Mouse (Mus musculus) WW6 (cell line): ENCODE data around the gene Nlrp3.
"Not testable (repeated sequence)": the region's sequence is repeated elsewhere in the genome, so short reads cannot be mapped to it uniquely, and the experiment has no call there.

Experiments used
- DNase-seq: peaks from one replicate; pipeline ENCODE4 v3.0.0-alpha.2; 2013; ENCODE audit warnings: low read depth, low spot score

Nlrp3 gene

DNA sequence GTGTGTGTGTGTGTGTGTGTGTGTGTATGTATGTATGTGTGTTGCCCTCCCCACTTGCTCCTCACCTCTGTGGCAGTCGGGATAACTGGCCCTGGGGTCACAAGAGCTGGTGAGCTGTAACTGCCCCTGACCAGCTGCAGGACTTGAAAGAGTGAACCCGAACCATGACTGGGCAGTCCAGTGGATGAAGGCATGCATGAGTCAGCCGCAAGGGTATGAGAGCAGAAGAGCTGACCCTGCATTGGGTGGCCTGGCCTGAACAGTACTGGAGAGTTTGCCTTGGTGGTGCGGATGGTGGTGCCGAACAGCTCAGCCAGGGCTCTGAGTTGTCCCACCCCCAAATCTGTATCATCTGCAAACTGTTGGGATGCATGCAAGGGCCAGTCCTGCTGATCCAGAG is 9.8 kb upstream of the Nlrp3 start:
- DNase-seq = no peak

DNA sequence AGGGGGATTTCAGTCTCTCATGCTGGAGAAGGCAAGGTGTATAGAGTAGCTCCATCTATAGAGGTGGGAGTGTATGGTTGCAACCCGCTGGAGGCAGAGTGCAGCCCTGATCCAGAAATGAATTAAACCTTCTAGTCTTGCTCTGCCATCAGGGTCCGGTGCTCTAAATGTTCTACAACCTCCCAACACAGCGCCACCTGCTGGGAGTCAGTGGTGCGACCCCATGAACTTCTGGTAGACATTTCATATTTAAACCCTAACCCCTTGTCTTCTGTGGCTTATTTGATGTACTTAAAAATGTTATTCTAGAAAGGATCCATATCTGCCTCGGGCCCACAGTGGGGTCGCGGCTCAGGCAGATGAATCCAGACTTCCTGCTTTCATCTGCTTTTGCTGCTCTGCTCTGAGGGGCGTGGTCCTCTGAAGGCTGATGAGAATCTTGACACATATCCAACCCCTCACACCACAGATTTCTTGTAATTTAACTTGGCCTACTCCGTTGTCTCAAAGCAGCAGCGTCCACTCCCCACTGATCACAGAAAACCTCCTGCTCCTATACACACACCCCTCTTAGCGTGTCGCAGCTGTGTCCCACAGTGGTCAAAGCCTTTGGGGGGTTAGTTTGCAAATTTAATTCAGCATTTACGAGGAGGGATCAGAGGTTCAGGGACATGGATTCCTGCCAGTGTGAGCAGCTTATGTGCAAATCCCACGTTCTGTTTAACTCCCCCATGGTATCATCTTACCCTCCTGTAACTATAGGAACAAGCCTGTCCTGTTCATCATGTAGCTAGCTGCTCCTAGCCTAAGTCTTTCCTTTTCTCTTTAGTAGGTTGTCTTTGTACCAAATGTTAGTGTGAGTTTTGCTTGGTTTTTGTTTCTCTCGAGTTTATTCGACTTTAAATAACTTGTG is 3.9 kb upstream of the Nlrp3 start:
- peak; percentile 67 for DNase-seq

DNA sequence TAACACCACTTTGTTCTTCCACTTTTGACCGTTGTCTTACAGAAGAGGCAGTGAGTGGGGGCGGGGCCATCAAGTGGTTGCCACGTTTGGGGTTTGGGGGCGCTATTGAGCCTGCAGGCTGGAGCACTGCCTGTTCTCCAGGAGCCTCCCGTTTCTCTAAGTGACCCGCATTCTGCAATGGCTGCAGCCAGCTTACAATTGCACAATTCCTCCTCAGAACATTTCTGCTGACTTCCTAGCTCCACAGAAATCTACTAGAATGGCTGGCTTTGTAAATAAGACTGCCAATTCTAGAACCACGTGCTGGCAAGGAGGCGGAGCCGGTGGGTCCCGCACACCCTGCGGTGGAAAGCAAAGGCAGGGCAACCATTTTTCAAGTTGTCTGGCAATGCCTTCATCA is 3.0 kb upstream of the Nlrp3 start:
- peak; percentile 62 for DNase-seq

DNA sequence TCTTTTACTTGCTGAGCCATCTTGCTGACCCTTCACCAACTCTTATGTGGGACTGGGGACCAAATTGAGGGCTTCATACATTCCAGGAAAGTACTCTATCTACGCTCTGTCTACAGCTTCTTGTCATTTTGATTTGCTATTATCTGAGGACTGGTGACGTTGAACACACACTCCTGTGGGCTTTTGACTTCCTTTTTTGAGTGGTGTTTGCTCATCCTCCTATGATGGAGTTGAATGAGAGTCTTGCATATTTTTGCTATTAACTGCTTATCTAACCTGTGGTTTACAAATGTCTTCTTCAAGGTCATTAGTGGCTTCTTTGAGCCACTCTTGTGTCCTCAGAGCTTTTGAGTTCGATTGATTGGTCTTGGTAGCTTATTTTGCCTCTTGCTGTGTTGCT is 1.2 kb upstream of the Nlrp3 start:
- no peak for DNase-seq

DNA sequence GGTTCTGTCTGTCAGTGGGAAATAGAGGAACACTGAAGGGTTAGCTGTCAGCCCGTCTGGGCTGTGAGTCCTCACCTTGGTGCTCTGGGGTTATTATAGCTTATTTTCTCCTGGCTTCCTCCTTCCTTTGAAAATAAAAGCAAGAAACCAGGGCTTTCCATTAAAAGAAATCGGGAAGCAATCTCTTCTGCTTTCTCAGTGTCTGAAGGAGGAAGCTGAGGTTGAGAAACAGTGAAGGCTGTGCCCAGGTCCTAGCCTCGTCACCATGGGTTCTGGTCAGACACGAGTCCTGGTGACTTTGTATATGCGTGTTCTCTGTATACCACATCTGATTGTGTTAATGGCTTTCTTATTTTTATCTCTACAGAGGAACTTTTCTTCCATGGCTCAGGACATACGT is 1.1 kb downstream of the Nlrp3 start:
- DNase-seq = no peak

DNA sequence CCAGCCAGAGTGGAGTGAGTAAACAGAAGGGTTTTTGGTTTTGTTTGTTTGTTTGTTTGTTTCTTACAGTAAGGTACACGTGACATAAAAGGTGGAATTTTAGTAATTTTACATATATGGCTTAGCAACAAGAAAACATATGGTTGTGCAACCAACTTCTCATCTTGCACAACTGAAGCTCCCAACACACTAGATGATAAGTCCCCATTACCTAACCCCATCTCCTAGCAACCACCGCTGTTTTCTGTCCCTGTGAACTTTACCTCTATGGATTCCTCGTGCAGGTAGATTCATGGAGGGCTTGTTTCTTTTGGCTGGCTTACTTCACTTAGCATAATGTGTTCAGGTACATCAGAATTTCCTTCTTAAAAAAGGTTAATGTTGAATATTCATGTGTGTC is 2.0 kb downstream of the Nlrp3 start:
- no peak for DNase-seq

DNA sequence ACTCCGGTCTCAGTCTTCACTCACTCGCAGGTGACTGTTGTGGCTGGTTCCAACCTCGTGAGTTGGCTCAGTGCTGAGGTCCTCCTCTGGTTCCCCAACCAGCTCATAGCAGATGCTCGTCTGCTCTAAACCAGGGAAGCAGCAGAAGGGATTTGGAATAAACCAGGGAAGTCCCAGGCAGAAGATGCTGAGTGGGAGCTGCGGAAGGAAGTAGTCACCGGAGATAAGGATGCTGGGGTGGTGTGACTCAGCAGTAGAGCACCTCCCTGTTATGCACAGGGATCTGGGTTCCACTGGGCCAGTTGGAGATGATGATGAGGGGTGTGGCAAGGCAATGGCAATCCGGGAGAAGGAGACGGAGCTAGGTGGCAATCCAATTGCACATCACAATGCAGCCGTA is 2.6 kb downstream of the Nlrp3 start:
- DNase-seq = no peak

DNA sequence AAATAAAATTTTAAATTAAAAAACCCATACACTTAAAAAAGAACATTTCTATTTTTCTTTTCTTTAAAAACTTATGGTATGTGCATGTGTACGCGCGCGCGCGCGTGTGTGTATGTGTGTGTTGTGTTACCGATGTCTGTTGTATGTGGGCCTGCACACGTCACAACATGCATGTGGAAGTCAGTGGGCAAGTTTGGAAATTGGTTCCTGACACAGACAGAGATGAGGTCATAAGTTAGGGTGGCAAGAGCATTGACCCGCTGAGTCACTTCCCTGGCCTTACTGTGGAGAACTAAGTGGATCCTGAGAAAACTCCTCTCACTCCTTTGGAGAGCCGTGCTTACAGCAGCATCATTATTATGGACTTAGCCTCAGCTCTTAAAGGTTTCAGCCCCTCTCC is 12.8 kb downstream of the Nlrp3 start:
- no peak for DNase-seq

DNA sequence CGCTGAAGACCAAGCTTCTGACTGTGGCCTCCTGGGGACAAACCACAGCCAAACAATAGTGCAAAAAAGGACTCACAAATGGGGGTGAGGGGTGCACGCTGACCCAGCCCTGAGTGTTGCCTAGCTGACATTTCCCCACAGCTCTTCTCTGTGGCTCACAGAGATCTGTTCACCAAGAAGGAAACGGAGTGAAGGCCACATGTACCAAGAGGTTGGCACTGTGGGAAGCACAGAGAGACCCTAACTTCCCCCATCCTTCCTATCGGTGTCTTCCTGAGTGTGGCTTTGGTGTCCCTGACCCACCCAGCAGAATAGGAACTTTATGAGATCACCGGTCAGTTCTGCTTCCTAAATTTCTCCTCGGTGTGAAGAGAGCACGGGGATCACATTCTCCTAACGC is 13.2 kb downstream of the Nlrp3 start:
- DNase-seq = no peak

DNA sequence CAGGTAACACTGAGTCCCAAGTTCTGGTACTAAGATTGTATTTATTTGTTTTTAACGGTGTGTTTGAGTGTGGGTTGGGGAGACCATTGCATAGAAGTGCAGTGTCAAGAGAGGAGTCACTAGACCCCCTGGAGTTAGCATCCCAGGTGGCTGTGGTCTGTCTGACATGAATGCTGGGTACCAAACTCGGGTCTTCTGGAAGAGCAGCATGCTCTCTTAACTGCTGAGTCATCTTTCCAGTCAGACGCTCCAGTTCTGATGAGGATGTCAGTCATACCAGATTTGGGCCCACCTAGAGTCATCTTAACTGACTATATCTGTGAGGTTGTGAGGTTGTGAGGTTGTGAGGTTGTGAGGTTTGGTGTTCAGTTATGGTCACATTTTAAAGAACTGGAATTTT is 19.5 kb downstream of the Nlrp3 start:
- no peak for DNase-seq

DNA sequence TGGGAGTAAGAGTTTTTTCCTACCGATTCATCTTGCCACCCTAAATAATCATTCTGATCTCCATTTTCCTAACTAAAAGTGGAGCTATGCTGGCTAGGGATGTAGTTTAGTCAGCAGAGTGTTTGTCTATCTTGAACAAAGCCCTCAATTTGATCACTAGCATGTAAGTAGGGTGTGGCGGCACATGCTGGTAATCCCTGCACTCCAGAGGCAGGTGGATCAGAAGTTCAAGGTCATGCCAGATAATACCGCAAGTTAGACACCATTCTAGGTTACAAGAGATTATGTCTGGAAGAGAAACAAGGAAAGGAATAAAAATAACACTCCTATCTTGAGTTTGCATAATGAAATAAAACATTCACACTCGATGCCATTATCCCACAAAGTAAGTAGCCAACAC is 21.0 kb downstream of the Nlrp3 start:
- no peak for DNase-seq

DNA sequence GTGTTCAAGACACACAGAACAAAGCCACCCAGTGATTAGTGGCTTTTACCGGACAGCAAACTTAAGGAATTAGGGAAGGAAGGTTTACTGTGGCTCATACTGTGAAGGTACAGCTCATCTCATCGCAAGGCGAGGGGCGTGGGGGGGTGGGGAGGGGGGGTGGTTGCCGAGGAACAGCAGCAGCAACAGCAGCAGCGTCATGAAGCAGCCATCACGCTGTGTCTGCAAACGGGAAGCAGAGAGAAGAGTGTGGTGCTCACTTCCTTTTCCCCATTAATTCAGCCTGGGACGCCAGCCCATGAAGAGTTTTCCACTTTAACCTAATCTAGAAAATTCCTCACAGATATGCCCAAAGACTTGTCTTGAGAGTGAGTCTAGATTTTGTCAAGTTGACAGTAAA is 21.5 kb downstream of the Nlrp3 start:
- DNase-seq = no peak

DNA sequence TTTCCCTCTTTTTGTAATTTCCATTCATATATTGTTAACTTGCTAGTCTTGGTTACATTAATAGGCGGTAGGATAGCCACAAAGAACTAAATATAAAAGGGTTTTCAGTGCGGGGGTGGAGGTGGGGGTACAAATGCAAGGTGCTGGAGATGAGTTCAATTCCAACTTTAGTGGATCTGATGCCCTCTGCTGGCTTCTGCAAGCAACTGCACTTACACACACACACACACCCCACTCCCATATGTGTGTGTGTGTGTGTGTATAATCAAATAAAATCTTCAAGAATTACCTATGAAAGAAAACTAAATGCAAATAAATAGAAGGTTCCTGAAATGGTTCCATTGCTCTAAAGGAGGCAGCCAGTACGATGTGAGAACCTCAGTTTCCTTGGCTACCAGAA is 27.9 kb downstream of the Nlrp3 start:
- no peak for DNase-seq

DNA sequence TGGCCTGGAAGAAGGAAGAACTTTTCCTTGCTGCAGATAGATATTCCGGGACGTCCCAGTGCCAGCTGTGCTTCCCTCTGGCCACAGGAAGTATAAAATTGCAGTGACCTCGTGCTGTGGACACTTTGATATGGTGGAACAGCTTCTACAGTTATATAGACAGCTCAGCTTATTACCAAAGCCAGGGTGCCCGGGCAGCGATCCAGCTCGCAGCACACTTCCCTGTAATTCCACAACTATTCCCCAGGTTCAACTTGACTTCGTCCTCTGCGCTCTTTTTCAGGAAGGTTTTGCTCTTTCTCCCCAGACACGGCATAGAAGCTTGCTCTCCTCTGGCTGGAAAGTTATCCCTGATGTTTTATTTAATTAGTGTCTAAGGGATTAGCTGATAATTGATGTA is 34.4 kb downstream of the Nlrp3 start:
- DNase-seq = no peak

DNA sequence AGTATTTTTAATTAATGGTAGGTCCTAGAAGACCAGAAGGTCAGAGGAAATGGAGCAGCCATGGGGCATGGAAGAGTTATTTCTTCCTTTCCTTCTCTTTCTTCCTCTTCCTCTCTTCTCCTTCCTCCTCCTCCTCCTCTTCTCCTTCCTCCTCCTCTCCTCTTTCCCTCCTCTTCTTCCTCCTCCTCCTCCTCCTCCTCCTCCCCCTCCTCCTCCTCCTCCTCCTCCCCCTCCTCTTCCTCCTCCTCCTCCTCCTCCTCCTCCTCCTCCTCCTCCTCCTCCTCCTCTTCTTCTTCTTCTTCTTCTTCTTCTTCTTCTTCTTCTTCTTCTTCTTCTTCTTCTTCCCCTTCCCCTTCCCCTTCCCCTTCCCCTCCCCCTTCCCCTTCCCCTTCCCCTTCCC is 34.8 kb downstream of the Nlrp3 start, which contains the start of gene Olfr222:
Gene Olfr222 (minus strand): TSS at position 101 of the 400 bp plus-strand sequence.
- not testable (repeated sequence) for DNase-seq

DNA sequence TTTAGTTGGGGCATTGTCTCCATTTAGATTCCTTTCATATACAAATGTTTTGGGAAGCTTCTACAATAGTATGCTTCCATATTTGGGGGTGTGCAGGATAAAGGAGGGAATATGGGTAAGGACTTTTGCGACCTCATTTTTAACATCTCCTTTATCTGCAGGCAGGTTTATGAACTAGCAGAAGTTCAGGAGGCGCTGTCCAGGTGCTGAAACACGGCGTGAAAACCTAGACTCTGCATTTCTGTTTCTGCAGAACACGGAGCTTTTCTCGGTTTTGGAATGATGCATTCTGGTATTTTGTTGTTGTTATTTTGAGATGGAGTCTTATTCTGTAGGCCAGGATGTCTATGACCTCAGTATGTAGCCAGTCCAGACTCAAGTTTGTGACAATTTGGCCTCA is 43.2 kb downstream of the Nlrp3 start:
- DNase-seq = no peak

DNA sequence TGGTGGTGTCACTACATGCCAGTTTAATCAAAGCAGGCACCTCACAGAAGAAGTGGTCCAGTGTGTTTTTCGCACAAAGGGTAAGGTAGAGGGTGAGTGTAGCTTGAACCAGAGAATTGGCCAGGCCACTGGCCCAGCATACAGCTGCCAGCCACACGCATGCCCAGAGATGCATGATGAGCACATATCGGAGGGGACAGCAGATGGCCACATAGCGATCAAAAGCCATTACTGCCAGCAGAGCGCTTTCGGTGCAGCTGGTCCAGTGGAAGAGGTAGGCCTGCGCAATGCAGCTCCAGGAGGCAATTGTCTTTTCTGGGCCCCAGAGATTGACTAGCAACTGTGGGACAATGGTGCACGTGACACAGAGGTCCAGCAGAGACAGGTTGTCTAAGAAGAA is 48.1 kb downstream of the Nlrp3 start:
- DNase-seq = no peak

DNA sequence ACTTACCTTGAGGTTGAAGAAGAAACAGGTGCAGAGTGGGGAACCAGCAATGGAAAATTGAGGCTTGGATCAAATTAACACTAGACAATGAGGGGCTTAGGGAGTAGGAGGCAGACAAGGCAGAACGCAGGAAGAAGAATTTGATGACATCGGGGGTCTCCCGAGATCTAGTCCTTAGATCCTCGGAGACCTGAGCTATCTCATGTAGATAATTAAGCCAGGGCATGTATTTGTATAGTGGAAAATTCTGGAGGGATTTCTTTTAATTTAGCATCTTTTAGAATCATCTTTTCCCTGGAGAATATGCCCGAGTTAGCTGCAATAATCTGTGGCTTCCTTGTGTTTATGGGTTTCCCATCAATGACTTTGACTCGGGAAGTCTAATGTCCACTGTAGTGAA is 51.8 kb downstream of the Nlrp3 start, which contains the start of gene Olfr223:
Gene Olfr223 (minus strand): TSS at position 101 of the 400 bp plus-strand sequence.
- no peak for DNase-seq

DNA sequence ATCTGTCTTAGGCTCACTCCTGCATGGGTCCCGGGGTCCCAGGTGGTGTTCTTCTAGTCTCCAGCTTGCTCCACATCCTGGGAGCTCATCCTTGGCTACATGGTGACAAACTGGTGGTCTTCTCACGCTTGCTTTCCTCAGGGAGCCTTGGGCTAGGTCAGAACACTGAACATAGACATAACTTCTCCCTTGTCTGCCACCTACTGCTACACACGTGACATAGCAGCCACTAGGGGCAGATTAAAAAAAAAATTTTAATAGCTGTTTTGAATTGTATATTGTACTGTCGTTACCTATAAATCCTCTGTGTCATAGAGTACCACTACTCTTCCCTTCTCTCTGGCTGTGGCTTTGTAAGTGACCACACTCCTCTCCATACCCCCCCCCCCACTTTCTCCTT is 54.7 kb downstream of the Nlrp3 start:
- DNase-seq = no peak

DNA sequence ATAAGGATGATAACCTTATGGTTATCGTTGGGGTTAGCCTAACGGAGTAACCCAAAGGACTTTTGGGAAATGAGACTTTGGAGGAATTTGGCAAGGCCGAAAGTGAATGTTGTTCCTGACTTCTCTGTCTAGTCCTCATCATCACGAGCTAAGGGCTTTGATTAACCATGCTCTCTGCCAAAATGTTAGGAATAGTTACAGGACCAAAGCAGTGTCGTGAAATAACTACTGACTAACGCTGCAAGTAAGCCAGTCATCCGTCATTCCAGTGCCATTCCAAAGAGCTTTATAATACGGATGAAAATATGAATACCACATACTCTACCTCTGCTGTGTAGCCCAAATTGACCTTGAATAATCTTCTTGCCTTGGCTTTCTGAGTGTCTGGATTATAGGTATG is 55.6 kb downstream of the Nlrp3 start:
- DNase-seq = no peak

DNA sequence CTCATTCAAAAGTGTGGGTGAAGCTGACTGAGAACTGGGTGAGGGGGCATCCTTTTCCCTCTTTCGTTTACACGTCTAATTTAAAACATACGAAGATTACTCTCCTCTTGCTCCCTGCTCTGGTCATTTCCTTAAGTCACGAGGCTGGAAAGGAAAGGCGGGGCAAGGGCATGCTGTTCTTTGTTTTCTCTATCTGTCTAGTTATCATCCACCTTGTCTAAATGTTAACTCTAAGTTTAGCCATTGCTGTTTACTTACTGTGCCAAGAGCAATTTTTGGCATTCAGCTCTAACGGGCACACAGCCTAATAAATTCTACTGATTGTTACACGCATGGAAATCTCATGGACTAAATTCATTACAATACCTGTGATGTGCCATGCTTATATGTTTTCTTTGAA is 57.8 kb downstream of the Nlrp3 start:
- DNase-seq = no peak

DNA sequence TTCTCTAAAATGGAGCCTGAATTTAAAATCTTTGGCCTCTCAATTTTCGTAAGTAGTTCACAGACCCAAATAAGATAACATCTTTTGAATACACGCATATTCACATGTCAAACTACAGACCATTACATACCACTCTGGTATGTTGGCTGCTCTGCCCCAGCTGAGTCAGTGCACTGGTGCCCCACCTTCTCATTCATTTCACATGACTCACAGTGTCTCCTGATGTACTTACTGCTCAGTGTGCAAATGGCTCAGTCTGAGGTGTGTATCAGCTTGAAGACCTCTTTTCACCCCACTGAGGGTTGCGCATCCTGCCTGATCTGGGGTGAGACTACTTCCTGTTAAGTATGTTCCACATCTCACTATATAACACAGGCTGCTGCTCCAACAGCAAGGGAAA is 59.5 kb downstream of the Nlrp3 start:
- DNase-seq = no peak

DNA sequence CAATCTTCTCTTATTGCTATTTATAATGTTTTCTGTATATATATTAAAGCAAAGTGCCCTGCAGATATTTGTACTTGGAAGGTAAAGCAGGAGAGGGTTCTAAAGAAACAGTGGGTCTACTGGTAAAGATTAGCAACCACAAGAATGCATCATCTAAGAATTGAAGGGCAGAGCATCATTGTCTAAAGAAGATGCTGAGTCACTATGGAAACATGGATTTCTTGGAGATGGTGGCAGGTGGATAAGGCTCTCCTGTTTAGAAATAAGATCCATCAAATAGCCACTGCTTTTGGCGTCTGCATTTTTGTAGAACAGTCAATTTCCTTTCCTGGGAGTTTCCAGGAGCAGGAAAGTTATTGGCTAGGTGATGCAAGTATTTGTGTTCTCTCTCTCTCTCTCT is 60.9 kb downstream of the Nlrp3 start:
- no peak for DNase-seq

DNA sequence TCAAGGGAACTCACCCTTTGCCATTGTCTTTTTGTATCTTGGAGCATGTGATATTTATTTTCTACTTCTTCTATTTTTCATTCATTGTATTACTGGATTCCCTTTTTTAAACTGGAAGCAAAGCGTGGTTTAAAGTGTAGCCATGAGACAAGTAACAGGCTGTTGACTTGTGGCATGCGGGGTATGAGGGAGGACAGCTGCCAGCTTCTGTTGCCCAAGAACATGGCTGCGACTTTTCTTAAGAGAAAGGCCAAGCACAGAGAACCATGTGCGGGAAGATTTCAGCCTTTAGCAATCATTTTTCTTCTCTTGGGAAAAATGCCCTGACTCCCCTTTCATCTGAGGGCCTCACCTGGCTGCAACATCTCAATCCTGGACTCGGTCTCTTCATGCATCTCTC is 70.3 kb downstream of the Nlrp3 start:
- DNase-seq = no peak
